16 mouse cellular contexts compared by ENCODE assay signal in the genomic region with DNA sequence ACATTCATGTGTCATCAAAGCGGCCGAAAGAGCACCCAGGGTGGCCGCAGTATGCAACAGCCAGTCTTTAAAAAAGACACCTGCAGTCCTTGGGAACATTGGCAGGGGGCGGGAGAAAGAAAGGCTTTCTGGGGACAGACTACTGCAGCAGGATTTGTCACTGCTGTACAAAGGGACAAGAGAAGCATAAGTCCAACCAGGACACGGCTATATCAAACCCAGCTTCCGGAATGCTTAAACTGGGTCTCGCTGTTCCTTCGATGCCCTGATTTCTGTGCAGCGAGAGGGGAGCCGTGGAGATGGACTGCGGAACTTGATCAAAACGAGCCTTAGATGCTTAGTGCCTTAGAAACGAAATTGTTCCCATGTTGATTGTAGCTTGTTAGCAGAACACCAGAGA.
DNase-seq lines count a peak whose midpoint lies in the region; TF ChIP-seq lines count a peak whose summit lies in the region.
"Had no signal": no experiment of that assay in that cellular context is flagged by ENCODE, and none has a peak within 500 bp of the region (broad histone marks: within the 10 kb centered on the region; RNA-seq: fewer than 3 reads in every experiment).

No protein-coding gene starts in this region.

- TF ChIP-seq CTCF in left cerebral cortex, adult 2 months (IDR thresholded peaks at IDR 0.05): no peak

- peak; percentile 49 for DNase-seq in heart, adult 11 months
- DNase-seq in heart, postnatal 14 days: no peak
- DNase-seq in left cerebral cortex, postnatal 36 days (ENCODE audit: low spot score in 2 of 2): peak; percentile 8 to 11
- no peak for DNase-seq in left cerebral cortex, adult 2 months (ENCODE audit: extremely low spot score in 1 of 2, low spot score in 2 of 2)
- DNase-seq in retina, embryonic 14.5 days (ENCODE audit: low spot score): peak; percentile 11
- no peak for DNase-seq in lung, postnatal 36 days
- DNase-seq: adrenal gland, postnatal 25 days; cerebellum, adult 11-12 months; cerebellum, adult 9-10 months; gastrocnemius, adult 2 months; gastrocnemius, postnatal 25 days; heart, postnatal 4 days had no signal

- H3K4me3 ChIP-seq in left cerebral cortex, adult 2 months: no peak overlapping the region
- H3K4me3 ChIP-seq: embryonic facial prominence, embryonic 12.5 days; forebrain, embryonic 15.5 days; gastrocnemius, adult 2 months; heart, embryonic 13.5 days; hindbrain, embryonic 12.5 days had no signal

- intact Hi-C loops in heart, postnatal 14 days (cut with DNase I): no loop called here
- intact Hi-C loops in left cerebral cortex, postnatal 36 days (cut with DNase I): no loop called here
- intact Hi-C loops in left cerebral cortex, adult 2 months (cut with DNase I): no loop called here

- H3K27ac ChIP-seq in left cerebral cortex, adult 2 months: no peak overlapping the region
- H3K27ac ChIP-seq: embryonic facial prominence, embryonic 12.5 days; forebrain, embryonic 15.5 days; gastrocnemius, adult 2 months; heart, embryonic 13.5 days; hindbrain, embryonic 12.5 days had no signal

Comparison
In these comparisons a context has a peak if more than half of its experiments do, and no peak if none do; other contexts are left out.
1. DNase-seq: peak in heart, adult 11 months (single experiment), left cerebral cortex, postnatal 36 days (2 of 2) and retina, embryonic 14.5 days (single experiment); none in heart, postnatal 14 days (0 of 2), left cerebral cortex, adult 2 months (0 of 2) and lung, postnatal 36 days (single experiment).